Mouse (Mus musculus): ENCODE measurements around the gene Hecw2.

Hecw2 gene

GRCm38 (mm10) chr1:53824446-53825337, 370.3 kb downstream of the Hecw2 start:
- peak; percentile 19 to 23 for DNase-seq

GRCm38 (mm10) chr1:53823687-53824445, 371.1 kb downstream of the Hecw2 start:
- DNase-seq = peak; percentile 23 to 25

- DNase-seq = peak in 1 of 2 experiments; percentile 6
Observed at GRCm38 (mm10) chr1:53821983-53822382, 373.0 kb downstream of the Hecw2 start.

GRCm38 (mm10) chr1:53820041-53820632, 374.8 kb downstream of the Hecw2 start:
- no peak for DNase-seq

GRCm38 (mm10) chr1:53818072-53818862, 376.7 kb downstream of the Hecw2 start:
- no peak for DNase-seq

GRCm38 (mm10) chr1:53816353-53816752, 378.6 kb downstream of the Hecw2 start:
- no peak for DNase-seq

- no peak for DNase-seq
Observed at GRCm38 (mm10) chr1:53814077-53814705, 380.8 kb downstream of the Hecw2 start.

GRCm38 (mm10) chr1:53811919-53812318, 383.0 kb downstream of the Hecw2 start:
- no peak for DNase-seq

GRCm38 (mm10) chr1:53808229-53808628, 386.7 kb downstream of the Hecw2 start:
- no peak for DNase-seq

GRCm38 (mm10) chr1:53797811-53798210, 397.2 kb downstream of the Hecw2 start:
- no peak for DNase-seq

- DNase-seq = no peak
Observed at GRCm38 (mm10) chr1:53797074-53797473, 397.9 kb downstream of the Hecw2 start.

GRCm38 (mm10) chr1:53796271-53796670, 398.7 kb downstream of the Hecw2 start:
- no peak for DNase-seq

- no peak for DNase-seq
Observed at GRCm38 (mm10) chr1:53795591-53795990, 399.4 kb downstream of the Hecw2 start.

GRCm38 (mm10) chr1:53795081-53795480, 399.9 kb downstream of the Hecw2 start:
- DNase-seq = no peak

GRCm38 (mm10) chr1:53794279-53794678, 400.7 kb downstream of the Hecw2 start:
- no peak for DNase-seq

GRCm38 (mm10) chr1:53791343-53791742, 403.6 kb downstream of the Hecw2 start:
- DNase-seq = no peak

GRCm38 (mm10) chr1:53784721-53785418, 410.1 kb downstream of the Hecw2 start, which contains the start of gene Stk17b:
Stk17b (minus strand) TSS chr1:53785224.
- peak; percentile 87 to 93 for DNase-seq

- DNase-seq = peak; percentile 16 to 26
Observed at GRCm38 (mm10) chr1:53784291-53784720, 410.7 kb downstream of the Hecw2 start.

GRCm38 (mm10) chr1:53782956-53783355, 412.0 kb downstream of the Hecw2 start:
- no peak for DNase-seq

GRCm38 (mm10) chr1:53782079-53782478, 412.9 kb downstream of the Hecw2 start:
- DNase-seq = no peak

- DNase-seq = no peak
Observed at GRCm38 (mm10) chr1:53781311-53781710, 413.7 kb downstream of the Hecw2 start.

Measured in cerebellum, postnatal 14 days (tissue).